Mouse (Mus musculus): ENCODE measurements around the gene Mybl2. TPM values are rescaled to one million over a fixed set of nuclear protein-coding genes. Genes with fewer than 3 reads are reported as not detected.

Mybl2 gene
- total RNA-seq, 1 experiment = 281 TPM

DNA sequence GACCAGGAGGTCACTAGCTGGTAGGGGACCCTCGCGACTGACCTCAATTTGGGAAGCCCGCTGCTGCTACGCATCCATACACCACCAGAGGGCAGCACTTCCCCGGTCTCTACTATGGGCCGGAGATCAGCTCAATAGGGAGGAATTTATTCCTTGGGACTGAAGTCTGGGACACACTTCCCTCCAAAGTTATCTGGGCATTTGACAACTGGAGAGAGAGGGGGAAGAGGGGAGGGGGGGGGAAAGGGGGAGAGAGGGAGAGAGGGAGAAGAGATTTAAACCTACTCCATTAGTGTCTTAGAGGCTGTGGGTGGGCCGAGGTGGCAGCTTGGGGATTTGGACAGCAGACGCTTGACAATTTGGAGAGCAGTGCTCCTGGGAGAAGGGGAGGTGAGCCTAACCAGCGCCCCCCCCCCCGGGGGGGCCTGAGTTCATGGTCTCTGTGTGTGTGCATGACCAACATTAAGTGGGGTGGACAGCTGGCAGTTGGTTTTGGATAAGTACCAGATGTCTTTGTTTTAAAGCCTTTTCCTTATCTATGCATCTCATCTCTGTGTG, 47.2 kb downstream of the Mybl2 start:
- Histone ChIP-seq H3K4me3 (ENCODE audit: insufficient read depth in 1 of 2, low read depth in 1 of 2, low read length in 2 of 2, poor library complexity in 1 of 2, severe bottlenecking in 1 of 2) (no peak overlapping the region), H3K27ac (ENCODE audit: insufficient read depth, low read depth, low read length, poor library complexity, severe bottlenecking) (no peak overlapping the region), H3K36me3 (ENCODE audit: control insufficient read depth, insufficient read depth, low read length, poor library complexity, severe bottlenecking) (no peaks in the 10 kb centered on the region), H3K9ac (ENCODE audit: insufficient read depth, low read depth, low read length, poor library complexity, severe bottlenecking) (no peak overlapping the region), H3K9me3 (ENCODE audit: control insufficient read depth, insufficient read depth, low read depth, low read length) (no peaks in the 10 kb centered on the region), H3K4me1 (ENCODE audit: control insufficient read depth in 2 of 2, insufficient read depth in 2 of 2, low read length in 2 of 2, poor library complexity in 1 of 2) (peaks cover 0 to 6% of the 10 kb centered on the region in 2 experiments; a peak in 1 of 4 replicates)
- TF ChIP-seq ZC3H11A (IDR thresholded peaks at IDR 0.05; ENCODE audit: borderline replicate concordance, low read depth, low read length) (peak; percentile 57; the same call in 1 of the 2 replicates), HCFC1 (IDR thresholded peaks at IDR 0.05; ENCODE audit: borderline replicate concordance, insufficient read depth, low read length) (no peak), ZNF384 (IDR thresholded peaks at IDR 0.05; ENCODE audit: low read depth, low read length) (no peak)
- DNase-seq (ENCODE audit: low read depth, low spot score) = no peak
- in situ Hi-C loops (cut with MboI; ENCODE audit: low sequenced_read_pairs in 2 of 2, unreplicated experiment in 2 of 2) = loop anchor here in 1 of 2 experiments (10.0 kb wide), 1 partner anchor 233 kb away; no protein-coding TSS in a partner anchor

DNA sequence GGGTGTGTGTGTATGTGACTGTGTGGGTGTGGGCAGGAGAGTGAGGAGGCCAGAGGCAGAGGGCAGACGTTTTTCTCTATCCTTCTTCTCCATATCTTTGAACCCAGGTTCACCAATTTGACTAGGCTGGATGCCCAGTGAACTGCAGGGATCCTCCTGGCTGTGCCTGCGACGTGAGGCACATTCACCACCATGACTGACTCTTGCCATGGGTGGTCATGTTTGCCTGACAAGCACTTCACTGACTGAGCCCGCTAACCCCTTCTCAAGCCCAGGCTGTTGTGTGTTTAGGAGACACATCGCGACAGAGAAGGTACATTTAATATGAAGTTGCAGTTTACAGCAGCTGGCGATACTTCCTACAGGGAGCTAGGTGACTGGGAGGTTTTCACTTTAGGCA, 47.7 kb downstream of the Mybl2 start:
- Histone ChIP-seq H3K4me3 (ENCODE audit: insufficient read depth in 1 of 2, low read depth in 1 of 2, low read length in 2 of 2, poor library complexity in 1 of 2, severe bottlenecking in 1 of 2) (no peak overlapping the region), H3K27ac (ENCODE audit: insufficient read depth, low read depth, low read length, poor library complexity, severe bottlenecking) (no peak overlapping the region), H3K36me3 (ENCODE audit: control insufficient read depth, insufficient read depth, low read length, poor library complexity, severe bottlenecking) (no peaks in the 10 kb centered on the region), H3K9me3 (ENCODE audit: control insufficient read depth, insufficient read depth, low read depth, low read length) (no peaks in the 10 kb centered on the region), H3K4me1 (ENCODE audit: control insufficient read depth in 2 of 2, insufficient read depth in 2 of 2, low read length in 2 of 2, poor library complexity in 1 of 2) (peaks cover 0 to 6% of the 10 kb centered on the region in 2 experiments; a peak in 1 of 4 replicates), H3K9ac (ENCODE audit: insufficient read depth, low read depth, low read length, poor library complexity, severe bottlenecking) (no peak overlapping the region)
- DNase-seq (ENCODE audit: low read depth, low spot score) = no peak
- TF ChIP-seq ZNF384 (IDR thresholded peaks at IDR 0.05; ENCODE audit: low read depth, low read length) (no peak), MAFK (IDR thresholded peaks at IDR 0.05; ENCODE audit: insufficient read depth, low read depth, low read length) (no peak), ZC3H11A (IDR thresholded peaks at IDR 0.05; ENCODE audit: borderline replicate concordance, low read depth, low read length) (no peak), CHD2 (IDR thresholded peaks at IDR 0.05; ENCODE audit: low read depth, low read length) (no peak), HCFC1 (IDR thresholded peaks at IDR 0.05; ENCODE audit: borderline replicate concordance, insufficient read depth, low read length) (no peak)
- in situ Hi-C loops (cut with MboI; ENCODE audit: low sequenced_read_pairs in 2 of 2, unreplicated experiment in 2 of 2) = loop anchor here in 1 of 2 experiments (10.0 kb wide), 1 partner anchor 233 kb away; no protein-coding TSS in a partner anchor

DNA sequence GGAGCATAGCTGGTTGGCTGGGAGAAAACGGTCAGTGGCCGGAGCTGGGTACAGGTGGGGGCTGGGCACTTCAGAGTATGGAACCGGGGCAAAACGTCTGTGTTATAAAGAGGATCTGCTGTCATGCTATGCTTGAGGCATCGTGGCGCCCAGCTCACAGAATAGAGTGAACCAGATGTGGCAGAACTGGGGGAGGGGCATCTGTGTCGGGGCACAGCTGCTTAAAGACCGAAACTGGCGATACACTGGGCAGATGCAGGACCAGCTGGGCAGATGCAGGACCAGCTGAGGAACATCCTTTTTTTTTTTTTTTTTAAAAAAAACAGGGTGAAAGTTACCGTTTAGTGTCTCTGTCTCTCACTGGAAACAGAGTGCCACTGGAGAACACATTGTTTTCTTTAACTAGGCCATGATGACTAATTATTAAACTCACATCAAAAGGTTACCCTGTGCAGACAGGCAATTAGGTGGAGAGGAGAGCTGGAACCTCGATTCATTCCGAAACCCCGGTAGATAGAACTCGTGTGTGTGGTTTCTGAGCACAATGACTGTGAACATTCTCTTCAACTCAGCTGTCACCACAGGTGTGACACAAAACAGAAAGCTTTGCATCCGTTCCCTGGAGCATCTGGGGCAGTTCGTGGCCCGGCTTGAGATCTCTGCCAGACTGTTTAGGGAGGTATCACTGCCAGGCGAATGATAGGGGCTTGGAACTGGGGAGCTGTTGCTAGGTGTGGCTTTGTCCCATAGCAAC, 48.6 kb downstream of the Mybl2 start:
- in situ Hi-C loops (cut with MboI; ENCODE audit: low sequenced_read_pairs in 2 of 2, unreplicated experiment in 2 of 2) = loop anchor here in 1 of 2 experiments (10.0 kb wide), 1 partner anchor 232 kb away; no protein-coding TSS in a partner anchor
- Histone ChIP-seq H3K9me3 (ENCODE audit: control insufficient read depth, insufficient read depth, low read depth, low read length) (no peaks in the 10 kb centered on the region), H3K9ac (ENCODE audit: insufficient read depth, low read depth, low read length, poor library complexity, severe bottlenecking) (no peak overlapping the region), H3K36me3 (ENCODE audit: control insufficient read depth, insufficient read depth, low read length, poor library complexity, severe bottlenecking) (no peaks in the 10 kb centered on the region), H3K27ac (ENCODE audit: insufficient read depth, low read depth, low read length, poor library complexity, severe bottlenecking) (no peak overlapping the region), H3K4me1 (ENCODE audit: control insufficient read depth in 2 of 2, insufficient read depth in 2 of 2, low read length in 2 of 2, poor library complexity in 1 of 2) (peaks cover 0 to 3% of the 10 kb centered on the region in 2 experiments; a peak in 1 of 4 replicates), H3K4me3 (ENCODE audit: insufficient read depth in 1 of 2, low read depth in 1 of 2, low read length in 2 of 2, poor library complexity in 1 of 2, severe bottlenecking in 1 of 2) (no peak overlapping the region)
- no peak for DNase-seq (ENCODE audit: low read depth, low spot score)
- no peak for TF ChIP-seq HCFC1 (IDR thresholded peaks at IDR 0.05; ENCODE audit: borderline replicate concordance, insufficient read depth, low read length)
- TF ChIP-seq MAFK (IDR thresholded peaks at IDR 0.05; ENCODE audit: insufficient read depth, low read depth, low read length) = no peak
- TF ChIP-seq CHD2 (IDR thresholded peaks at IDR 0.05; ENCODE audit: low read depth, low read length) = no peak
- TF ChIP-seq ZC3H11A (IDR thresholded peaks at IDR 0.05; ENCODE audit: borderline replicate concordance, low read depth, low read length) = no peak
- no peak for TF ChIP-seq ZNF384 (IDR thresholded peaks at IDR 0.05; ENCODE audit: low read depth, low read length)

DNA sequence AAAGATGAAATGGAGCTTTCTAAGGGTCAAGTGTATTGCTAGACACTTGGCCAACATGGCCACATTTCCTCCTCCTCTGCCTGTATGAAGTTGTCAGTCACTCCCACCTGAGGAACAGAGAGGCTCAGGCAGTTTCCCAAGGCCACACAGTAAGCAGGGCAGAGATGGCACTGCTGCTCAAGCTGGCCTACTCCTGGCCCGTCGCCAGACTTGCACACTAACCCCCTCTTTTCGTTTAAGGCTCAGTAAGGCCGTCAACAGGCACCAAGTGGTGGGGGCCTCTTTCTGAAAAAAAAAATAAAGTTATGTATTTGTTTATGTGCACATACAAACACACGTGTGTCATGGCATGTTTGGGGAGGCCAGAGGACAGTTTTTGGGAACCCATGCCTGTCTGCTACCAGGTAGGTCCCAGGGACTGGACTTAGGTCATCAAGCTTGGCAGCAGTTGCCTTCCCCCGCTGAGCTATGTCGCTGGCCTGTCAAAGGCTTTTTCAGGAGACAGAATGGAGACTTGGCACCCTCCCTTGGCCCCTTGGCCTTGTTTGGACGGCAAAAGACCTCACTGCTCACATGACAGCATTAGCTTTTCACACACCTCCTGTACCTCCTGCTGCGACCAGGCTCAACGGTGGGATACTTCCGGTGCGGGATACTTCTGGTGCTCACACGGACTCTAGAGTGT, 49.7 kb downstream of the Mybl2 start:
- TF ChIP-seq HCFC1 (IDR thresholded peaks at IDR 0.05; ENCODE audit: borderline replicate concordance, insufficient read depth, low read length) (no peak), ZNF384 (IDR thresholded peaks at IDR 0.05; ENCODE audit: low read depth, low read length) (no peak), ZC3H11A (IDR thresholded peaks at IDR 0.05; ENCODE audit: borderline replicate concordance, low read depth, low read length) (no peak), CHD2 (IDR thresholded peaks at IDR 0.05; ENCODE audit: low read depth, low read length) (no peak), MAFK (IDR thresholded peaks at IDR 0.05; ENCODE audit: insufficient read depth, low read depth, low read length) (no peak)
- H3K27ac ChIP-seq (ENCODE audit: insufficient read depth, low read depth, low read length, poor library complexity, severe bottlenecking) = no peak overlapping the region
- H3K9me3 ChIP-seq (ENCODE audit: control insufficient read depth, insufficient read depth, low read depth, low read length) = no peaks in the 10 kb centered on the region
- no peaks in the 10 kb centered on the region for H3K36me3 ChIP-seq (ENCODE audit: control insufficient read depth, insufficient read depth, low read length, poor library complexity, severe bottlenecking)
- no peak overlapping the region for H3K4me3 ChIP-seq (ENCODE audit: insufficient read depth in 1 of 2, low read depth in 1 of 2, low read length in 2 of 2, poor library complexity in 1 of 2, severe bottlenecking in 1 of 2)
- H3K9ac ChIP-seq (ENCODE audit: insufficient read depth, low read depth, low read length, poor library complexity, severe bottlenecking) = no peak overlapping the region
- peaks cover 0 to 3% of the 10 kb centered on the region in 2 experiments; a peak in 1 of 4 replicates for H3K4me1 ChIP-seq (ENCODE audit: control insufficient read depth in 2 of 2, insufficient read depth in 2 of 2, low read length in 2 of 2, poor library complexity in 1 of 2)
- DNase-seq (ENCODE audit: low read depth, low spot score) = no peak
- in situ Hi-C loops (cut with MboI; ENCODE audit: low sequenced_read_pairs in 2 of 2, unreplicated experiment in 2 of 2) = loop anchor here in 1 of 2 experiments (10.0 kb wide), 1 partner anchor 231 kb away; no protein-coding TSS in a partner anchor

All from ES-E14 (cell line).